Mouse (Mus musculus) kidney, adult 2 months (tissue): Measurements from ENCODE around the gene Zfp687.

ENCODE experiments used
- CTCF ChIP-seq: fragments of 200-500 bp; conservative IDR thresholded peaks from 2 replicates; pipeline ENCODE4 v1.5.1; 2011; ENCODE audit warnings: low read depth, mild to moderate bottlenecking, control low read depth, low read length, moderate library complexity, mixed read lengths; ENCODE audit not compliant: insufficient read depth, insufficient read length
- POLR2A ChIP-seq: fragments of 200-500 bp; IDR thresholded peaks from one replicate; pipeline ENCODE4 v1.6.1; 2011; ENCODE audit warnings: low read depth, low read length, control low read depth

- TF ChIP-seq CTCF = 0 out of 2 replicates have a peak, but pooled peaks have one; percentile 15
- no peak for TF ChIP-seq POLR2A
Measured at GRCm38 (mm10) chr3:95029953-95030352, 14.7 kb upstream of the Zfp687 start.
